ENCODE assay signal across 8 mouse cellular contexts in the genomic region with DNA sequence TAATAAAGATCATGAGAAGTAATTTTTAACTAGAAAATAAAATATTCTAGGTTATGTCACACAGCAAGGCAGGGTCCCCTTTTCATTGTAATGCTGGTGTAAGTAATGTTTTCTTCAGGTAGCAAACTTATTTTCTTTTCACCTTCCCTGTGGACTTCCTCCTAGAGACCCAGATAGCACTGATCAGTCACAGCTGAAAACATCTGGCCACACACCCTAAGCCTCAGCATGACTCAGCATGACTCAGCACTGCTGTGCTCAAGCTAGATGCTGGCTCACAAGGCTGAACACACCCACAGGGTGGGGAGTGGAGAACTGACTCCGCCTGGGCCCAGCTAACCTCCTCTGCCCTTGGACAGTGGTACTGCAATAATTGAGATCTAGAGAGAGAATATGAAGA. TPM values are rescaled to one million over a fixed set of nuclear protein-coding genes. Genes with fewer than 3 reads are reported as not detected.
DNase-seq lines count a peak whose midpoint lies in the region; ATAC-seq and TF ChIP-seq lines count a peak whose summit lies in the region.

No protein-coding gene starts in this region.

- no peak for TF ChIP-seq POLR2A in cerebellum, adult 2 months (IDR thresholded peaks at IDR 0.05; ENCODE audit: borderline replicate concordance, insufficient read depth, low read length)

- no peak overlapping the region for H3K4me2 ChIP-seq in kidney, embryonic 15.5 days

- H3K9me3 ChIP-seq in kidney, embryonic 15.5 days (replicated peaks), result no peaks in the 10 kb centered on the region
- no peaks in the 10 kb centered on the region for H3K9me3 ChIP-seq in ES-E14 (ENCODE audit: control insufficient read depth, insufficient read depth, low read depth, low read length)
- H3K9me3 ChIP-seq in embryonic facial prominence, embryonic 10.5 days, result no peaks in the 10 kb centered on the region

- intact Hi-C loops in left cerebral cortex, postnatal 4 days (cut with DNase I), result no loop called here

- no peak overlapping the region for H3K27ac ChIP-seq in kidney, embryonic 15.5 days
- H3K27ac ChIP-seq in ES-E14 (ENCODE audit: insufficient read depth, low read depth, low read length, poor library complexity, severe bottlenecking), result no peak overlapping the region
- no peak overlapping the region for H3K27ac ChIP-seq in embryonic facial prominence, embryonic 10.5 days (replicated peaks)
- no peak overlapping the region for H3K27ac ChIP-seq in cerebellum, adult 2 months (ENCODE audit: insufficient read depth, low read length)

- no peaks in the 10 kb centered on the region for H3K36me3 ChIP-seq in kidney, embryonic 15.5 days
- H3K36me3 ChIP-seq in ES-E14 (ENCODE audit: control insufficient read depth, insufficient read depth, low read length, poor library complexity, severe bottlenecking), result no peaks in the 10 kb centered on the region
- H3K36me3 ChIP-seq in embryonic facial prominence, embryonic 10.5 days (replicated peaks), result no peaks in the 10 kb centered on the region

- DNase-seq in kidney, postnatal 14 days, result no peak
- DNase-seq in ES-E14 (ENCODE audit: low read depth, low spot score), result peak; percentile 77
- peak; percentile 27 for DNase-seq in embryonic facial prominence, embryonic 10.5 days (ENCODE audit: low spot score)
- DNase-seq in spleen, postnatal 36 days (ENCODE audit: low spot score in 2 of 2), result peak; percentile 68 to 84
- DNase-seq in left cerebral cortex, postnatal 4 days, result no peak
- no peak for DNase-seq in cerebellum, adult 2 months

- in situ Hi-C loops in ES-E14 (cut with MboI; ENCODE audit: low sequenced_read_pairs in 2 of 2, unreplicated experiment in 2 of 2), result no loop called here

- peak; percentile 82 for ATAC-seq in kidney, embryonic 15.5 days (replicated peaks; ENCODE audit: low FRiP score)
- peak; percentile 84 to 93 for ATAC-seq in hematopoietic stem cell, adult 5-6 weeks (replicated peaks in 1 of 2; ENCODE audit: insufficient read depth in 1 of 2, low FRiP score in 2 of 2, low TSS enrichment in 1 of 2, low read depth in 1 of 2, poor library complexity in 2 of 2, severe bottlenecking in 2 of 2)

- no peak overlapping the region for H3K4me3 ChIP-seq in kidney, embryonic 15.5 days (replicated peaks)
- no peak overlapping the region for H3K4me3 ChIP-seq in ES-E14 (ENCODE audit: insufficient read depth in 1 of 2, low read depth in 1 of 2, low read length in 2 of 2, poor library complexity in 1 of 2, severe bottlenecking in 1 of 2)
- no peak overlapping the region for H3K4me3 ChIP-seq in embryonic facial prominence, embryonic 10.5 days
- no peak overlapping the region for H3K4me3 ChIP-seq in cerebellum, adult 2 months (replicated peaks; ENCODE audit: insufficient read depth, low read depth, low read length)

- no peak overlapping the region for H3K9ac ChIP-seq in kidney, embryonic 15.5 days
- no peak overlapping the region for H3K9ac ChIP-seq in ES-E14 (ENCODE audit: insufficient read depth, low read depth, low read length, poor library complexity, severe bottlenecking)

- no peak for TF ChIP-seq CTCF in cerebellum, adult 2 months (IDR thresholded peaks at IDR 0.05; ENCODE audit: borderline replicate concordance, insufficient read depth, low read depth, low read length)

- H3K4me1 ChIP-seq in kidney, embryonic 15.5 days, result no peaks in the 10 kb centered on the region
- H3K4me1 ChIP-seq in ES-E14 (ENCODE audit: control insufficient read depth in 2 of 2, insufficient read depth in 2 of 2, low read length in 2 of 2, poor library complexity in 1 of 2), result 0 out of 4 replicates have a peak, but pooled peaks cover 0 to 3% of the 10 kb centered on the region in 2 experiments
- H3K4me1 ChIP-seq in embryonic facial prominence, embryonic 10.5 days, result no peaks in the 10 kb centered on the region
- H3K4me1 ChIP-seq in cerebellum, adult 2 months (ENCODE audit: control insufficient read depth, insufficient read depth, low read length), result no peaks in the 10 kb centered on the region

- WGBS in kidney, embryonic 15.5 days, result 45% methylated on average over 1 of the region's 1 CpGs
- WGBS in embryonic facial prominence, embryonic 10.5 days, result 54% methylated on average over 1 of the region's 1 CpGs
- 55% methylated on average over 1 of the region's 1 CpGs for WGBS in cerebellum, adult 2 months

- H3K27me3 ChIP-seq in kidney, embryonic 15.5 days, result no peaks in the 10 kb centered on the region
- H3K27me3 ChIP-seq in embryonic facial prominence, embryonic 10.5 days (replicated peaks; ENCODE audit: low read depth, poor library complexity, severe bottlenecking), result no peaks in the 10 kb centered on the region
- no peaks in the 10 kb centered on the region for H3K27me3 ChIP-seq in cerebellum, adult 2 months (ENCODE audit: control insufficient read depth, insufficient read depth, low read length)

TF ChIP-seq in ES-E14, 5 proteins besides CTCF, POLR2A, EP300 and RAD21:
- TF ChIP-seq MAFK (IDR thresholded peaks at IDR 0.05; ENCODE audit: insufficient read depth, low read depth, low read length) (peak; percentile 98), ZNF384 (IDR thresholded peaks at IDR 0.05; ENCODE audit: low read depth, low read length) (no peak)

RNA-seq across cellular contexts. Expression of a gene that starts 7.8 kb away (rescaled TPM):
- polyA plus RNA-seq in kidney, embryonic 15.5 days (2015; fragmentation: Nextera tagmentation; extraction: Ambion mirVana), result 188 and 278 TPM in 2 replicates
- not detected in 2 replicates for total RNA-seq in ES-E14 (2012; rRNA removed)
- 6,247 and 7,270 TPM in 2 replicates for polyA plus RNA-seq in embryonic facial prominence, embryonic 10.5 days (2016; fragmentation: Nextera tagmentation; extraction: Ambion mirVana)
- not detected in 2 replicates for total RNA-seq in hematopoietic stem cell, adult 5-6 weeks (2017)
- total RNA-seq in left cerebral cortex, postnatal 4 days (2021), result not detected
- 1.3 and 2.3 TPM in 2 replicates for polyA plus RNA-seq in cerebellum, adult 2 months (2012; rRNA removed)

RNA-seq across cellular contexts. Expression of a gene that starts 17.9 kb away (rescaled TPM):
- polyA plus RNA-seq in kidney, embryonic 15.5 days (2015; fragmentation: Nextera tagmentation; extraction: Ambion mirVana), result 1.8 and 2.3 TPM in 2 replicates
- not detected in 2 replicates for total RNA-seq in ES-E14 (2012; rRNA removed)
- polyA plus RNA-seq in embryonic facial prominence, embryonic 10.5 days (2016; fragmentation: Nextera tagmentation; extraction: Ambion mirVana), result 2,995 and 3,161 TPM in 2 replicates
- not detected in 2 replicates for total RNA-seq in hematopoietic stem cell, adult 5-6 weeks (2017)
- total RNA-seq in left cerebral cortex, postnatal 4 days (2021), result not detected
- polyA plus RNA-seq in cerebellum, adult 2 months (2012; rRNA removed), result 0.41 TPM in 1 of 2 replicates, not detected in the other

RNA-seq across cellular contexts. Expression of a gene that starts 20.5 kb away (rescaled TPM):
- polyA plus RNA-seq in kidney, embryonic 15.5 days (2015; fragmentation: Nextera tagmentation; extraction: Ambion mirVana), result not detected in 2 replicates
- total RNA-seq in ES-E14 (2012; rRNA removed), result not detected in 2 replicates
- 0.29 TPM in 1 of 2 replicates, not detected in the other for polyA plus RNA-seq in embryonic facial prominence, embryonic 10.5 days (2016; fragmentation: Nextera tagmentation; extraction: Ambion mirVana)
- not detected in 2 replicates for total RNA-seq in hematopoietic stem cell, adult 5-6 weeks (2017)
- not detected for total RNA-seq in left cerebral cortex, postnatal 4 days (2021)
- not detected in 2 replicates for polyA plus RNA-seq in cerebellum, adult 2 months (2012; rRNA removed)

RNA-seq across cellular contexts. Expression of a gene that starts 25.2 kb away (rescaled TPM):
- polyA plus RNA-seq in kidney, embryonic 15.5 days (2015; fragmentation: Nextera tagmentation; extraction: Ambion mirVana), result not detected in 2 replicates
- total RNA-seq in ES-E14 (2012; rRNA removed), result not detected in 2 replicates
- not detected in 2 replicates for polyA plus RNA-seq in embryonic facial prominence, embryonic 10.5 days (2016; fragmentation: Nextera tagmentation; extraction: Ambion mirVana)
- total RNA-seq in hematopoietic stem cell, adult 5-6 weeks (2017), result not detected in 2 replicates
- total RNA-seq in left cerebral cortex, postnatal 4 days (2021), result not detected
- not detected in 2 replicates for polyA plus RNA-seq in cerebellum, adult 2 months (2012; rRNA removed)

RNA-seq across cellular contexts. Expression of a gene that starts 33.0 kb away (rescaled TPM):
- 7,996 and 8,703 TPM in 2 replicates for polyA plus RNA-seq in kidney, embryonic 15.5 days (2015; fragmentation: Nextera tagmentation; extraction: Ambion mirVana)
- total RNA-seq in ES-E14 (2012; rRNA removed), result not detected in 2 replicates
- polyA plus RNA-seq in embryonic facial prominence, embryonic 10.5 days (2016; fragmentation: Nextera tagmentation; extraction: Ambion mirVana), result 53.2 and 94.1 TPM in 2 replicates
- 47.4 and 80.7 TPM in 2 replicates for total RNA-seq in hematopoietic stem cell, adult 5-6 weeks (2017)
- total RNA-seq in left cerebral cortex, postnatal 4 days (2021), result 100 to 1,000 TPM in 1 of 2 experiments, 10 to 100 TPM in 1; 41.0 to 135 TPM
- 581 and 1,292 TPM in 2 replicates for polyA plus RNA-seq in cerebellum, adult 2 months (2012; rRNA removed)

Comparison
In these comparisons a context has a peak if more than half of its experiments do, and no peak if none do; other contexts are left out.
1. DNase-seq: peak in ES-E14 (single experiment), embryonic facial prominence, embryonic 10.5 days (single experiment) and spleen, postnatal 36 days (2 of 2); none in kidney, postnatal 14 days (single experiment), left cerebral cortex, postnatal 4 days (single experiment) and cerebellum, adult 2 months (0 of 2).